Mouse (Mus musculus): ENCODE measurements at regions not wholly inside any gene's neighbourhood (a gene's known extent, or its start where the extent isn't known, plus 50 kb on each side); places are given as distances from the start of the nearest gene placed in this dataset.

GRCm38 (mm10) chr4:81868941-81869340 is 426.3 kb upstream of the Mpdz start:
- no peak for ATAC-seq (replicated peaks; ENCODE audit: insufficient number of reproducible peaks, low FRiP score, low TSS enrichment, low read depth)
- H3K27me3 ChIP-seq (ENCODE audit: control insufficient read depth, insufficient read depth, low read length) = no peaks in the 10 kb centered on the region
- no peaks in the 10 kb centered on the region for H3K9me3 ChIP-seq (replicated peaks; ENCODE audit: control insufficient read depth, low read length)
- DNase-seq (ENCODE audit: low spot score) = no peak
- no peaks in the 10 kb centered on the region for H3K36me3 ChIP-seq (replicated peaks; ENCODE audit: control insufficient read depth, insufficient read depth, low read depth, low read length)
- H3K27ac ChIP-seq (replicated peaks; ENCODE audit: low read depth, low read length) = no peak overlapping the region
- WGBS = 93% methylated on average over 2 of the region's 2 CpGs
- no peak overlapping the region for H3K4me2 ChIP-seq (ENCODE audit: low read depth, low read length)
- H3K4me1 ChIP-seq (ENCODE audit: control insufficient read depth, insufficient read depth, low read length) = no peaks in the 10 kb centered on the region
- H3K9ac ChIP-seq (replicated peaks; ENCODE audit: low read length) = no peak overlapping the region
- no peak overlapping the region for H3K4me3 ChIP-seq (ENCODE audit: low read depth, low read length)

- no peak for ATAC-seq (replicated peaks; ENCODE audit: insufficient number of reproducible peaks, low FRiP score, low TSS enrichment, low read depth)
- H3K4me2 ChIP-seq (ENCODE audit: low read depth, low read length) = no peak overlapping the region
- no peak for DNase-seq (ENCODE audit: low spot score)
- no peak overlapping the region for H3K9ac ChIP-seq (replicated peaks; ENCODE audit: low read length)
- H3K27ac ChIP-seq (replicated peaks; ENCODE audit: low read depth, low read length) = no peak overlapping the region
- H3K4me1 ChIP-seq (ENCODE audit: control insufficient read depth, insufficient read depth, low read length) = no peaks in the 10 kb centered on the region
- H3K27me3 ChIP-seq (ENCODE audit: control insufficient read depth, insufficient read depth, low read length) = no peaks in the 10 kb centered on the region
- 74% methylated on average over 4 of the region's 4 CpGs for WGBS
- H3K36me3 ChIP-seq (replicated peaks; ENCODE audit: control insufficient read depth, insufficient read depth, low read depth, low read length) = no peaks in the 10 kb centered on the region
- H3K9me3 ChIP-seq (replicated peaks; ENCODE audit: control insufficient read depth, low read length) = no peaks in the 10 kb centered on the region
- H3K4me3 ChIP-seq (ENCODE audit: low read depth, low read length) = no peak overlapping the region
These were observed 399.3 kb upstream of the Mpdz start for GRCm38 (mm10) chr4:81841642-81842494.

GRCm38 (mm10) chr4:81829972-81830371 is 387.4 kb upstream of the Mpdz start:
- Histone ChIP-seq H3K36me3 (replicated peaks; ENCODE audit: control insufficient read depth, insufficient read depth, low read depth, low read length) (no peaks in the 10 kb centered on the region), H3K9ac (replicated peaks; ENCODE audit: low read length) (no peak overlapping the region), H3K4me3 (ENCODE audit: low read depth, low read length) (no peak overlapping the region), H3K27me3 (ENCODE audit: control insufficient read depth, insufficient read depth, low read length) (no peaks in the 10 kb centered on the region), H3K27ac (replicated peaks; ENCODE audit: low read depth, low read length) (no peak overlapping the region), H3K4me1 (ENCODE audit: control insufficient read depth, insufficient read depth, low read length) (no peaks in the 10 kb centered on the region), H3K4me2 (ENCODE audit: low read depth, low read length) (no peak overlapping the region), H3K9me3 (replicated peaks; ENCODE audit: control insufficient read depth, low read length) (no peaks in the 10 kb centered on the region)
- no peak for ATAC-seq (replicated peaks; ENCODE audit: insufficient number of reproducible peaks, low FRiP score, low TSS enrichment, low read depth)
- 58% methylated on average over 3 of the region's 3 CpGs for WGBS
- no peak for DNase-seq (ENCODE audit: low spot score)

DNA sequence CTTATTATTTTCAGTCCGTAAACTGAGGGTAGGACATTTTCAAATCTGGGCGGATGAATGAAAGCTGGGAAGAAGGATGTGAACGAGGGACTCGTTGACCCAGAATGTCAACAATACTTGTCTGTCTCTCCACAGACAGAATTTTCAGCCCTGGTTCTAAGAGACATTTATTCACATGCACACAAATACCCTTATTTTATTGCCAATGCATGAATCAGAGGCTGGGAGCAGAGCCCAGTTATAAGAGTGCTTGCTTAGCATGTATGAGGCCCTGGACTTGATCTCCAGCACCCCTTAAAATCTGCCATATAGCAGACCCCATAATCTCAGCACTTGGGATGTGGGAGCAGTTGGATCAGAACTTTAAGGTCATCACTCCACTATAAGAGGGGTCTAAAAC is 384.8 kb upstream of the Mpdz start:
- DNase-seq (ENCODE audit: low spot score) (no peak), ATAC-seq (replicated peaks; ENCODE audit: insufficient number of reproducible peaks, low FRiP score, low TSS enrichment, low read depth) (no peak)
- Histone ChIP-seq H3K4me3 (ENCODE audit: low read depth, low read length) (no peak overlapping the region), H3K9me3 (replicated peaks; ENCODE audit: control insufficient read depth, low read length) (no peaks in the 10 kb centered on the region), H3K27ac (replicated peaks; ENCODE audit: low read depth, low read length) (no peak overlapping the region), H3K4me2 (ENCODE audit: low read depth, low read length) (no peak overlapping the region), H3K27me3 (ENCODE audit: control insufficient read depth, insufficient read depth, low read length) (no peaks in the 10 kb centered on the region), H3K9ac (replicated peaks; ENCODE audit: low read length) (no peak overlapping the region), H3K4me1 (ENCODE audit: control insufficient read depth, insufficient read depth, low read length) (no peaks in the 10 kb centered on the region), H3K36me3 (replicated peaks; ENCODE audit: control insufficient read depth, insufficient read depth, low read depth, low read length) (no peaks in the 10 kb centered on the region)
- 92% methylated on average over 4 of the region's 4 CpGs for WGBS

DNA sequence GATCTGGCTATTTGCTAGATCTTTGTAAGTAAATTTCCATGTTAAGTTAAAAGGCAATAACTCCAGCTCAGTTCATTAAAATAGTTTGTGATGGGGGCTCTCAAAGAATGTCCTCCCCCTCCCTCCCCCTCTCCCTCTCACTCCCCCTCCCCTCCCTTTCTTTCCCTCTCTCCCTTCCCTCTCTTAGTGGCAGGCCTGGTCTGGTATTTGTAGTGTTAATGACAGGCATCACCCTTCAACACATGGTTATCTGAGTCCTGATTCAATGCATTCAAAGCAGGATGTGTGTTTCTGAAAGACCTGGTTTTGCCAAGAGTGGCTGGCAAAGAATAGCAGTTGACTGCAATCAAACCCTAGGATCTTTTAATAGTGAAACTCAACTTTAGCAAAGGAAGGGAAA is 383.4 kb upstream of the Mpdz start:
- H3K36me3 ChIP-seq (replicated peaks; ENCODE audit: control insufficient read depth, insufficient read depth, low read depth, low read length) = no peaks in the 10 kb centered on the region
- no peak overlapping the region for H3K4me2 ChIP-seq (ENCODE audit: low read depth, low read length)
- no peak for ATAC-seq (replicated peaks; ENCODE audit: insufficient number of reproducible peaks, low FRiP score, low TSS enrichment, low read depth)
- H3K4me3 ChIP-seq (ENCODE audit: low read depth, low read length) = no peak overlapping the region
- H3K27ac ChIP-seq (replicated peaks; ENCODE audit: low read depth, low read length) = no peak overlapping the region
- DNase-seq (ENCODE audit: low spot score) = no peak
- no peak overlapping the region for H3K9ac ChIP-seq (replicated peaks; ENCODE audit: low read length)
- no peaks in the 10 kb centered on the region for H3K9me3 ChIP-seq (replicated peaks; ENCODE audit: control insufficient read depth, low read length)
- H3K4me1 ChIP-seq (ENCODE audit: control insufficient read depth, insufficient read depth, low read length) = no peaks in the 10 kb centered on the region
- no peaks in the 10 kb centered on the region for H3K27me3 ChIP-seq (ENCODE audit: control insufficient read depth, insufficient read depth, low read length)

DNA sequence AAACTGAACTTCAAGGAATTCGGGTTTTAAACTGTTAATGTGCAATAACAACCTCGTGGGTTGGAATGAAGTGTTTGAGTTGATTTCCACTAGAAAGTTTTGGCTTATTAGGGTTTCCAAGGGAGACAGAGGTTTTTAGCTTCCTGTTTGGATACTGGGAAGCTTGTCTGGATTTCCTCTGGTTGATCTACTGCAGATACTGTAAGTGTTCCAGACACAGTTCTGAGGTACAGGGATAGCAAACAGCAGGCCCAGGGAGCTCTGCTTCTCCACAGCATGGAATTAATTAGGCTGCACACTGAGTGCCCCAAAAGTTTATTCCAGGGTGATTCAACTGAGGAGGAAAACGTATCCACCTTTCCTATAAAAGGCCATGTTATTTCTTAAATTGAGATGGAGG is 381.0 kb upstream of the Mpdz start:
- H3K27ac ChIP-seq (replicated peaks; ENCODE audit: low read depth, low read length) = peak overlapping the region; percentile 52
- DNase-seq (ENCODE audit: low spot score) (peak; percentile 64), ATAC-seq (replicated peaks; ENCODE audit: insufficient number of reproducible peaks, low FRiP score, low TSS enrichment, low read depth) (no peak)
- H3K36me3 ChIP-seq (replicated peaks; ENCODE audit: control insufficient read depth, insufficient read depth, low read depth, low read length) = no peaks in the 10 kb centered on the region
- H3K4me3 ChIP-seq (ENCODE audit: low read depth, low read length) = no peak overlapping the region
- H3K27me3 ChIP-seq (ENCODE audit: control insufficient read depth, insufficient read depth, low read length) = no peaks in the 10 kb centered on the region
- H3K4me1 ChIP-seq (ENCODE audit: control insufficient read depth, insufficient read depth, low read length) = no peaks in the 10 kb centered on the region
- H3K9me3 ChIP-seq (replicated peaks; ENCODE audit: control insufficient read depth, low read length) = no peaks in the 10 kb centered on the region
- no peak overlapping the region for H3K9ac ChIP-seq (replicated peaks; ENCODE audit: low read length)
- H3K4me2 ChIP-seq (ENCODE audit: low read depth, low read length) = no peak overlapping the region
- WGBS = 46% methylated on average over 3 of the region's 3 CpGs

DNA sequence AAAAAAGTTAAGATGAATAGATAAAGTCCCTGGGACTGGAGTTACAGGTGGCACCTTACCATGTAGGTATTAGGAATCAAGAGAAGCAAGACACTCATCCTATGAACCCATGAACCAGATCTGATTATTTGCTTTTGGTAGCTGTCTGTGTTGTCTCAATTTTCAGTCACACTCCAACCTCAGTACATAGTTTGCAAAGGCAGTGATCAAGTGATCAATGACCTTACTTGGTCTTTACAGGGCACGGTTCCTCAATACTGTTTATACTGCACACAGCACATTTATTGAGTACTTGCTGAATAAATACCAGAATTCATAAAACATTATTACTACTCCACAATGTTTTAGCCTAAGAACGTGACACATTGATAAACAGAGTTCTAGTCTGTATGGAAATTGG is 346.7 kb upstream of the Mpdz start:
- no peak overlapping the region for H3K9ac ChIP-seq (replicated peaks; ENCODE audit: low read length)
- no peaks in the 10 kb centered on the region for H3K36me3 ChIP-seq (replicated peaks; ENCODE audit: control insufficient read depth, insufficient read depth, low read depth, low read length)
- no peak for ATAC-seq (replicated peaks; ENCODE audit: insufficient number of reproducible peaks, low FRiP score, low TSS enrichment, low read depth)
- H3K4me3 ChIP-seq (ENCODE audit: low read depth, low read length) = no peak overlapping the region
- no peaks in the 10 kb centered on the region for H3K27me3 ChIP-seq (ENCODE audit: control insufficient read depth, insufficient read depth, low read length)
- H3K4me2 ChIP-seq (ENCODE audit: low read depth, low read length) = no peak overlapping the region
- 82% methylated on average over 2 of the region's 2 CpGs for WGBS
- H3K9me3 ChIP-seq (replicated peaks; ENCODE audit: control insufficient read depth, low read length) = no peaks in the 10 kb centered on the region
- DNase-seq (ENCODE audit: low spot score) = no peak
- no peaks in the 10 kb centered on the region for H3K4me1 ChIP-seq (ENCODE audit: control insufficient read depth, insufficient read depth, low read length)
- H3K27ac ChIP-seq (replicated peaks; ENCODE audit: low read depth, low read length) = no peak overlapping the region

DNA sequence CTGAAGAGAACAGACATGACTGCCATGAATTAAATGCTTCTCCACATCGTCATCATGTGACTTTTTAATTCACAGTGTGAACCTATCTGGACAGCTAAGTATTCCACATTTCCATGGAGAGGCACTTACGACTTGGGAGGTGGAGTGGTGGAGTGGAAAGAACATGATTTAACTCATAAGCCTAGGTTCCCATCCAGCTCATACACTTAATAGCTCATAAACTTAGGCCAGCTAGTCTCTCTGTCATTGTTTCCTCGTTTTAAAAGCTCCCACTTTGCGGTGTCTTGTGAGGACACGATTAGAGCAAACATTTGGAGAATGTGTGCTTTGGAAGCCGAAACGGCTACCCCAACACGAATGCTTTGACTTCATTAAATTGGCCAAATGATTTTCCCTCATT is 346.0 kb upstream of the Mpdz start:
- no peaks in the 10 kb centered on the region for H3K36me3 ChIP-seq (replicated peaks; ENCODE audit: control insufficient read depth, insufficient read depth, low read depth, low read length)
- H3K9ac ChIP-seq (replicated peaks; ENCODE audit: low read length) = no peak overlapping the region
- DNase-seq (ENCODE audit: low spot score) (no peak), ATAC-seq (replicated peaks; ENCODE audit: insufficient number of reproducible peaks, low FRiP score, low TSS enrichment, low read depth) (no peak)
- H3K4me2 ChIP-seq (ENCODE audit: low read depth, low read length) = no peak overlapping the region
- 86% methylated on average over 8 of the region's 8 CpGs for WGBS
- no peaks in the 10 kb centered on the region for H3K27me3 ChIP-seq (ENCODE audit: control insufficient read depth, insufficient read depth, low read length)
- H3K4me1 ChIP-seq (ENCODE audit: control insufficient read depth, insufficient read depth, low read length) = no peaks in the 10 kb centered on the region
- H3K9me3 ChIP-seq (replicated peaks; ENCODE audit: control insufficient read depth, low read length) = no peaks in the 10 kb centered on the region
- H3K4me3 ChIP-seq (ENCODE audit: low read depth, low read length) = no peak overlapping the region
- H3K27ac ChIP-seq (replicated peaks; ENCODE audit: low read depth, low read length) = no peak overlapping the region
